Mouse (Mus musculus) hindbrain, postnatal 0 days (tissue): ENCODE measurements around the gene Zbtb39. TPM values are rescaled to one million over a fixed set of nuclear protein-coding genes. Genes with fewer than 3 reads are reported as not detected.
"Not testable (repeated sequence)": the region's sequence is repeated elsewhere in the genome, so short reads cannot be mapped to it uniquely, and the experiment has no call there.

ENCODE experiments used
- ATAC-seq: fragments of 200-750 bp; cut with Nextera tagmentation; 2 replicates; pipeline ENCODE4 v1.8.0; 2017; ENCODE audit warnings: mild to moderate bottlenecking, moderate TSS enrichment, moderate library complexity
- DNase-seq: peaks from one replicate; pipeline ENCODE4 v3.0.0-alpha.2; 2015; ENCODE audit warnings: low spot score
- H3K27ac ChIP-seq: fragments of 300-500 bp; sonication (generic); 2 replicates; pipeline ENCODE4 v1.5.1; 2014; ENCODE audit warnings: mild to moderate bottlenecking
- H3K27me3 ChIP-seq: fragments of 300-500 bp; sonication (generic); 2 replicates; pipeline ENCODE4 v1.6.1; 2014; ENCODE audit warnings: low read length, mixed read lengths; ENCODE audit not compliant: insufficient read depth
- H3K36me3 ChIP-seq: fragments of 300-500 bp; sonication (generic); 2 replicates; pipeline ENCODE4 v1.6.1; 2014; ENCODE audit warnings: low read length, mixed read lengths; ENCODE audit not compliant: insufficient read depth
- H3K4me1 ChIP-seq: fragments of 300-500 bp; sonication (generic); 2 replicates; pipeline ENCODE4 v1.6.1; 2014; ENCODE audit warnings: antibody characterized with exemption, low read length, mixed read lengths; ENCODE audit not compliant: insufficient read depth
- H3K4me2 ChIP-seq: fragments of 300-500 bp; sonication (generic); 2 replicates; pipeline ENCODE4 v1.6.1; 2014; ENCODE audit warnings: low read depth, mild to moderate bottlenecking, low read length, moderate library complexity, mixed read lengths
- H3K4me3 ChIP-seq: fragments of 300-500 bp; sonication (generic); 2 replicates; pipeline ENCODE4 v1.5.1; 2014; ENCODE audit warnings: low read length
- H3K9ac ChIP-seq: fragments of 300-500 bp; sonication (generic); replicated peaks from 2 replicates; pipeline ENCODE4 v1.6.1; 2014; ENCODE audit warnings: mild to moderate bottlenecking, low read length, moderate library complexity, mixed read lengths
- H3K9me3 ChIP-seq: fragments of 300-500 bp; sonication (generic); 2 replicates; pipeline ENCODE4 v1.6.1; 2016; ENCODE audit warnings: low read length, mixed read lengths
- CTCF ChIP-seq: IDR thresholded peaks from 2 replicates; pipeline ENCODE4 v1.5.1; 2016; ENCODE audit warnings: antibody characterized with exemption, control low read depth, low read depth
- WGBS: fragments of 180-500 bp; shearing (Covaris S2); extraction: QIAGEN DNeasy Blood & Tissue Kit; methylation state at CpG from one replicate; pipeline ENCODE4 v1.1.7; 2014; 5-methylcytosine and 5-hydroxymethylcytosine counted together
- polyA plus RNA-seq: library from polyadenylated mRNA; unstranded; fragments of >200 nt; fragmentation: Nextera tagmentation; extraction: Ambion mirVana; gene quantifications from 2 replicates; pipeline ENCODE4 v1.2.1, GENCODE M21; 2015
- total RNA-seq: library from RNA; depleted of rRNA; stranded (reverse); fragments of >200 nt; gene quantifications from 2 replicates; pipeline ENCODE4 v1.2.3, GENCODE M21; 2014

Zbtb39 gene
- total and polyA plus RNA-seq, 2 experiments from 2014 or later: 2.5 to 9.9 TPM

DNA sequence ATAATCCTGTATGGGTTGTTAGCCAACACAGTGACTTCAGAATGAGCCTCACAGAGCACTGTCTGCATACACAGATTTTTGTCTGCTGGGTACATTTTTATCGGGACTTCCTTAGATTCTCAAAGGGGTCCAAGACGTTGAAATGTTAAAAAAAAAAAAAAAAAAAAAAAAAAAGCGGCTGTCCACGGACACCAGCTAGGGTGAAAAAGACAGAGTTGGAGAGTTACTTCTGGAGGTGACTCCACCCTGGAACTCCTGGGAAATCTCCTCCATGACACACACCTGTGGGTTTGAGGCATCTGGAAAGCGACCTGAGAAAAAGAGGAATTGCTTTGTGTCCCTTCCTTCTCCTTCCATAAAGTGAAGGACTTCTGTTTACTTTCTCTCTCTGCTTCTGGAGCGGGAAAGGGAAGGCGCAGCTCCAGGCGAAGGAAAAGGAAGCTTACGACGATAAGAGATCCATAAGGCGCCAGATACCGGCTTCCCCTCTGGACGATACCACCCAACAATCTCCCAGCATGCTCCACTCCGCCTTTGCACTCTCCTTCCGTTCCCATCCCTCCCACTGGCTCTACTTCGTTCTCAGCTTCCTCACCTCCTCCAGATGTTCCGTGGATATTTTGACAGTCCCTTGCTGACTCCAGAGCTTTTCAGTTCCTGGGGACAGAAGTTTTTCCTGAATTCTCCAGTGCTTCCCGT is 16.6 kb downstream of the Zbtb39 start:
- Histone ChIP-seq H3K36me3 (no peaks in the 10 kb centered on the region), H3K9ac (no peak overlapping the region), H3K27ac (no peak overlapping the region), H3K4me1 (no peaks in the 10 kb centered on the region), H3K4me3 (no peak overlapping the region), H3K4me2 (peak overlapping the region; percentile 41), H3K27me3 (no peaks in the 10 kb centered on the region), H3K9me3 (no peaks in the 10 kb centered on the region)
- TF ChIP-seq CTCF: no peak
- no peak for DNase-seq
- 52% methylated on average over 18 of the region's 18 CpGs for WGBS
- no peak for ATAC-seq

GRCm38 (mm10) chr10:127759181-127760110 is 20.1 kb downstream of the Zbtb39 start, which contains the start of the genes Rdh1 and Rdh16f1:
Rdh1 (plus strand) TSS chr10:127759721.
Rdh16f1 (plus strand) TSS chr10:127759787.
- no peak for ATAC-seq

DNA sequence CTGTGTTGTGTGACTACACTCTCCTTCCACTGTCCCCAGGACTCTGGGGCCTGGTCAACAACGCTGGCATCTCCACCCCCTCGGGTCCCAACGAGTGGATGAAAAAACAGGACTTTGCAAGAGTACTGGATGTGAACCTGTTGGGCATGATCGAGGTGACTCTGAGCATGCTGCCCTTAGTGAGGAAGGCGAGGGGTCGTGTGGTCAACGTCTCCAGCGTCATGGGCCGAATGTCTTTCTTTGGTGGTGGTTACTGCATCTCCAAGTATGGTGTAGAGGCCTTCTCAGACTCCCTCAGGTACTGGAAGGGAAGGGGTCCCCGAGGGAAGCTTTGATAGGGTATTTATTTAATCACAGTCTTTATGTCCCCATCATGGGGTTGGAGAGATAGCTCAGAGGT is 23.6 kb downstream of the Zbtb39 start:
- WGBS: 90% methylated on average over 10 of the region's 10 CpGs

More at GRCm38 (mm10) chr10:127759181-127760110, 20.1 kb downstream of the Zbtb39 start, which contains the start of the genes Rdh1 and Rdh16f1:
- no peaks in the 10 kb centered on the region for H3K9me3 ChIP-seq
- DNase-seq: no peak
- no peaks in the 10 kb centered on the region for H3K27me3 ChIP-seq
- H3K4me3 ChIP-seq: no peak within 1 kb of the TSS
- no peak within 1 kb of the TSS for H3K9ac ChIP-seq
- no peak within 1 kb of the TSS for H3K4me2 ChIP-seq
- H3K36me3 ChIP-seq: no peaks in the 10 kb centered on the region
- no peak for TF ChIP-seq CTCF
- no peaks in the 10 kb centered on the region for H3K4me1 ChIP-seq
- H3K27ac ChIP-seq: no peak within 1 kb of the TSS
- WGBS: 77% methylated on average over 9 of the region's 9 CpGs

DNA sequence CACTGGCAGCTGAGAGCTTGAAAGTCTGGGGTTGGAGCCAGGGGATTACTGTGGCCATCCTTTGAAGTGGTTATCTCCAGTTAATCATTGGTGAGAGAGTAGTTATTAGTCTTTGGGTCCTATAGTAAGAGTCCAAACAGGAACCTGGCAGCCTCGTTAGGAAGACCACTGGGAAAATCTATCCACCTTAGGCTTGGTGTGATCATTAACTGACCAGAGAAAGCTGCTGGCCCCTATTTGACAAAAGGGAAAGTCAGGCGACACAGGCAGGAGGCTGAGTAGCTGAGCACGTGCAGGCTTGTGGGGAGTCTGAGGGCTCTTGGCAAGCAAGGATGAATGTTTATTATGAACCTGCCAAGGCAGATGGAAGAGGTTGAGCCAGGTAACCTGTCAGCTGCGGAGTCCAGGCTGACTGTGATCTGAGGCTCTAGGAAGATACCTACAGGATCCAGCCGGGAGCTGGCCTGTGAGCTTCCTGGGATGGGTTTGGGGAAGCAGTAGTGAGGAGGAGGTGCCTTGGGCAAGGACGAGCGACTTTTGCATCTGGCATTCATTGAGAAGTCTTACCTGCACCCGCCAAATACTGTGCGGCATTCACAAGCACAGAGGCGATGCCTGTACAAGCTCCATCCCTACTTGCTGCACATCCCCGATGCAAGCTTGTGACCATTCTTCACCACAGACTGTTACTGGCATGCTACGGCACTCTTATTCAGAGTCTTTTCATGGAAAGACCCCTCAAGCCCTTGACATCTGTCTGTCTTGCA is 24.8 kb downstream of the Zbtb39 start:
- Histone ChIP-seq H3K36me3 (no peaks in the 10 kb centered on the region), H3K9me3 (no peaks in the 10 kb centered on the region), H3K27me3 (no peaks in the 10 kb centered on the region), H3K4me3 (no peak overlapping the region), H3K9ac (no peak overlapping the region), H3K4me2 (no peak overlapping the region), H3K27ac (no peak overlapping the region), H3K4me1 (no peaks in the 10 kb centered on the region)
- 60% methylated on average over 12 of the region's 12 CpGs for WGBS
- TF ChIP-seq CTCF: no peak
- ATAC-seq (no peak), DNase-seq (no peak)

More for the DNA sequence above, 23.6 kb downstream of the Zbtb39 start:
- ATAC-seq, H3K27ac ChIP-seq, DNase-seq, H3K4me2 ChIP-seq, H3K27me3 ChIP-seq, H3K4me3 ChIP-seq, H3K4me1 ChIP-seq, H3K9me3 ChIP-seq, H3K9ac ChIP-seq, H3K36me3 ChIP-seq: not testable (repeated sequence)

- Histone ChIP-seq H3K9me3 (no peaks in the 10 kb centered on the region), H3K4me1 (no peaks in the 10 kb centered on the region), H3K4me2 (no peak overlapping the region), H3K36me3 (no peaks in the 10 kb centered on the region), H3K27me3 (no peaks in the 10 kb centered on the region), H3K4me3 (no peak overlapping the region), H3K27ac (no peak overlapping the region), H3K9ac (no peak overlapping the region)
- ATAC-seq: no peak
- TF ChIP-seq CTCF: no peak
- DNase-seq: no peak
- 84% methylated on average over 1 of the region's 1 CpGs for WGBS
Observed at GRCm38 (mm10) chr10:127766564-127766963, 27.2 kb downstream of the Zbtb39 start.

DNA sequence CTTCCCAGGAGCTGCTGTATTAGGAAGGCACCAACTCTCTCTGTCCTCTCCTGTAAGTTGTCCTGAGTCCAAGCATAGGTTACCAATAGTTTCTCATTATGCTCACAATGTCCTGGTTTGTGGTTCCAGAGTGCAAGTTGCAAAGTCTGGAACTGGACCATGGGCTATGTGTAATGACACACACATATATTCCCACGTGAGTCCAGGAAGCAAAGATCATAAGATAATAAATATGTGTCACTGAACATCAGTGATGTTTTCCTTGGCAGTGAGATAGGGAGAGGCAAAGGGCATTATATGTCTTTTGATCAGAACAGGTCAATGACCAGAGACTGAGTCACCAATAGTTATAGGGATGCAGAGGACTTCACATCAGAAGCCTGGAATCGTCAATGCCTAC is 36.7 kb downstream of the Zbtb39 start, which contains the start of gene Rdh9:
Rdh9 (plus strand) TSS at position 376 of the 400 bp plus-strand sequence.
- 89% methylated on average over 2 of the region's 2 CpGs for WGBS
- no peak for TF ChIP-seq CTCF
- Histone ChIP-seq H3K4me2 (no peak within 1 kb of the TSS), H3K4me3 (no peak within 1 kb of the TSS), H3K4me1 (no peaks in the 10 kb centered on the region), H3K36me3 (no peaks in the 10 kb centered on the region), H3K27me3 (no peaks in the 10 kb centered on the region), H3K9me3 (no peaks in the 10 kb centered on the region), H3K27ac (no peak within 1 kb of the TSS), H3K9ac (no peak within 1 kb of the TSS)
- DNase-seq: no peak
- no peak for ATAC-seq

DNA sequence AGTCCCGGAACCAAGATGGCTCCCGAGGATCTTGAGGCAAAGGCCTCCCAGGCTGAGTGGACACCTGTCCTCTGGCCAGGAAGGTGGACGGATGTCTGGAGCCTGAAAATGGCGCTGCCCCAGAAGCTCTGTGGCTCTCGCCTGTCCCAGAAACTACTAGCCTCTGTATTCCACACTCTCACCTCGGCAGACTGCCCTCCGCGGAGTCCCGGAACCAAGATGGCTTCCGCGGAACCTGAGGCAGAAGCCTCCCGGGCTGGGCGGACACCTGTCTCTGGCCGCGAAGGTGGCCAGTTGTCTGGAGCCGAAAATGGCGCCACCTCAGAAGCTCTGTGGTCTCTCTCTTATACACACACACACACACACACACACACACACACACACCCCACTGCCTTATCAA is 43.0 kb downstream of the Zbtb39 start:
- H3K36me3 ChIP-seq, H3K4me2 ChIP-seq, DNase-seq, H3K9me3 ChIP-seq, ATAC-seq, H3K4me1 ChIP-seq, H3K4me3 ChIP-seq, H3K27me3 ChIP-seq, H3K9ac ChIP-seq, H3K27ac ChIP-seq: not testable (repeated sequence)
- WGBS: 94% methylated on average over 17 of the region's 17 CpGs

- WGBS: 84% methylated on average over 1 of the region's 1 CpGs
- not testable (repeated sequence) for H3K36me3 ChIP-seq, H3K4me3 ChIP-seq, H3K9ac ChIP-seq, DNase-seq, H3K9me3 ChIP-seq, H3K4me2 ChIP-seq, H3K27me3 ChIP-seq, ATAC-seq, H3K4me1 ChIP-seq, H3K27ac ChIP-seq
Observed at GRCm38 (mm10) chr10:127785411-127785810, 46.1 kb downstream of the Zbtb39 start.
